Mouse (Mus musculus) WW6 (cell line): ENCODE measurements around the gene Chd4.
A peak's percentile ranks its signal among the peaks of the same experiment; 100 is the strongest.
"Not testable (repeated sequence)": the region's sequence is repeated elsewhere in the genome, so short reads cannot be mapped to it uniquely, and the experiment has no call there.

Experiments
- DNase-seq: peaks from one replicate; pipeline ENCODE4 v3.0.0-alpha.2; 2013; ENCODE audit warnings: low read depth, low spot score

Chd4 gene

GRCm38 (mm10) chr6:125095391-125096278 is at the start of gene Chd4:
TSS of gene Chd4 (plus strand) at chr6:125095981.
- DNase-seq, result no peak

DNA sequence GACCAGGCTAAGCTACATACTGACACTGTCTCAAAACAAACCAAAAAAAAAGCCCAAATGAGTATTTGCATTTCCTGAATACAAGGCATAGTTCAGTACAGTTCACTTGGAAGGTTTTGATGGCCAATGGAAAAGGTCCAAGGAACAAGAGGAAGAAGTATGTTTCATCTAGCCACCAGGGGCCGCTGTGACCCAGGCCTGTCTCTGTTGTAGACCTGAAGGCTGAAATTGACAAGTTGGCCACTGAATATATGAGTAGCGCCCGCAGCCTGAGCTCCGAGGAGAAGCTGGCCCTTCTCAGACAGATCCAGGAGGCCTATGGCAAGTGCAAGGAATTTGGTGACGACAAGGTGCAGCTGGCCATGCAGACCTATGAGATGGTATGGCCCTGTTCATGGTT is 49.1 kb upstream of the Chd4 start:
- peak; percentile 71 for DNase-seq

DNA sequence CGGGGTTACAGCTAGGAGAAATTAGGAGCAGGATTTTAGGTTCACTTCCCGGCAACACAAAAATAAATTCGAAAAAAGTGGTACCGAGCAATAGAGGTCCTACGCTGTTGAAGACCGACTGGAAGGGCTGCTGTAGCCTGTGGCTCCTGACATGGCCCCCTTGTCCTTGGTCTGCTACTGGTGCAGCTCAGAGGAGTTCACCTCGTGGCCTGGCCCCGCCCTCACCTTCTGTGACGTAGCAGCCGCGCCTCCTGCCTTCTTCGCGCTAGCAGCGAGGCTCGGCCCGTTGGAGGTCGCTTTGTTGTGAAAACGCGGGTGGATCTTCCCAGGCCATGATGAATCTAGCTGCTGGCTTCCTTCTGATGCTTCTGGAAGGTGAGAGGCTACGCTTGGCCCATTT is 46.1 kb upstream of the Chd4 start, which contains the start of gene Acrbp:
Gene Acrbp (plus strand): TSS at position 12 of the 400 bp plus-strand sequence.
- DNase-seq, result no peak

GRCm38 (mm10) chr6:125051237-125051636 is 44.5 kb upstream of the Chd4 start:
- no peak for DNase-seq

DNA sequence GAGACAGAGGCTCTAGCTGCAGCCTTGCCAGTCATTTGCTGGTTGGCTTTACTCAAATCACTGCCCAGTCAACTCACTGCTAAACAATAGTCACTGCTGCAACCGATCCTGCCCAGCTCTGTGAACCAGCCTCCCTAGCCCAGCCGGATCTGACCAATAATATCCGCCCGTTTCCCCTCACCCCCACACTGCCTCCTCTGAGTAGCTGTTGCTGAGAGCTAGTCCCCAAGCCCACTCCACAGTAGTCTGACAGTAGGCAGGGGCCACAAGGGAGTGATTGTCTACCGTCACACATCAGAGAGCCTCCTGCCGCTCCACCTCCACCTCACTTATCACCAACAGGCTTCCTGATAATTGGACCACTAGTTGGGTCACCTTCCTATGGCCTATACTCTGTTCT is 34.3 kb upstream of the Chd4 start:
- no peak for DNase-seq

DNA sequence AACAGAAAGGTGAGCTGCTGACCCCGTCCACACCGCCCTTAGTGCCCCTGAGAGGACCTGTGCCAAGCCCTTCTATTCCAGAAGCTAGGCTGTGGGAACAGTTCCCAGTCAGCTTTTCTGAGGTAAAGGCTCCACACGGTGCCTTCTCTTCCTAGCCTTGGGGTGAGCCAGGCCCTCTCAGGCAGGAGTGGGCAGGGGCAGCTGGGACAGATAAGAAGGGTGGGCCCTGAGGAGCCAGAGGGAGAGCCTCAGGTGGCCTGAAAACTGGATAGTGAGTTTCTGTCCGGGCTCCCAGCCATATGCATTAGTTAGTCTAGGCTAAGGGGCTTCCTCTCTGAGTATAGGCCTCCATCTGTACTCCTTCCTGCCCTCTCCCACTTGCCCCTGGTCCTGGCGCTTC is 33.3 kb upstream of the Chd4 start:
- no peak for DNase-seq

GRCm38 (mm10) chr6:125063906-125064305 is 31.9 kb upstream of the Chd4 start:
- no peak for DNase-seq

DNA sequence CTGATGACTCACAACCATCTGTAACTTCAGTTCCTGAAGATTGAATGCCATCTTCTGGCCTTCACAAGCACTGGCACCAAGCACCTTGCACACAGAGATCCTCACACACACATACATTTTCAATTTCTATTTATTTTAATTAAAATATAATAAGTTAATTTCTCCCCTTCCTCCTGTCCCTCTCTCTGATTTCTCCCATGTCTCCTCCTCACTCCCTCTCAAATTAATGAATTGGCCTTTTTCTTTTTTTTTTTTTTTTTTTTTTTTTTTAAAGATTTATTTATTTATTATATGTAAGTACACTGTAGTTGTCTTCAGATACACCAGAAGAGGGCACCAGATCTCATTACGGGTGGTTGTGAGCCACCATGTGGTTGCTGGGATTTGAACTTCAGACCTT is 30.6 kb upstream of the Chd4 start:
- DNase-seq, result not testable (repeated sequence)

DNA sequence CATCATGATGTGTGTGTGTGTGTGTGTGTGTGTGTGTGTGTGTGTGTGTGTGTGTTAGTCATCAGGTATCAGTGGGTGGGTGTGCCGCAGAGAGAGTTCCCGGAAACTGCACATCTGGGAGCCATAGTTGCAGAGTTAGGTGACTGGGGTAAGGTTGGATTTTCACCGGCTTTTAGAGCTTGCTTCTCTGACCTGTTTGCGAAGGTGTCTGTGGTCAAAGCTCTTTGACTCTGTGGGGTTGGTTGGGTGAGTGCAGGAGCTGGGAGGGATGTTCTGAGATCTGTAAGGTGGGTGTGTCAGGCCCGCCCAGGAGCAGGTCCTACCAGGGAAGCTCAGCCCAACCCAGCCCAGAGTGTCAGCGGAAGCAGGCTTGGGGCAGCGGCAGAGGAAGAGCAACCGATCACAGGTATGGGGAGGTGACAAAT is 28.2 kb upstream of the Chd4 start, which contains the start of gene Lpar5:
Gene Lpar5 (plus strand): TSS at position 350 of the 425 bp plus-strand sequence.
- no peak for DNase-seq

DNA sequence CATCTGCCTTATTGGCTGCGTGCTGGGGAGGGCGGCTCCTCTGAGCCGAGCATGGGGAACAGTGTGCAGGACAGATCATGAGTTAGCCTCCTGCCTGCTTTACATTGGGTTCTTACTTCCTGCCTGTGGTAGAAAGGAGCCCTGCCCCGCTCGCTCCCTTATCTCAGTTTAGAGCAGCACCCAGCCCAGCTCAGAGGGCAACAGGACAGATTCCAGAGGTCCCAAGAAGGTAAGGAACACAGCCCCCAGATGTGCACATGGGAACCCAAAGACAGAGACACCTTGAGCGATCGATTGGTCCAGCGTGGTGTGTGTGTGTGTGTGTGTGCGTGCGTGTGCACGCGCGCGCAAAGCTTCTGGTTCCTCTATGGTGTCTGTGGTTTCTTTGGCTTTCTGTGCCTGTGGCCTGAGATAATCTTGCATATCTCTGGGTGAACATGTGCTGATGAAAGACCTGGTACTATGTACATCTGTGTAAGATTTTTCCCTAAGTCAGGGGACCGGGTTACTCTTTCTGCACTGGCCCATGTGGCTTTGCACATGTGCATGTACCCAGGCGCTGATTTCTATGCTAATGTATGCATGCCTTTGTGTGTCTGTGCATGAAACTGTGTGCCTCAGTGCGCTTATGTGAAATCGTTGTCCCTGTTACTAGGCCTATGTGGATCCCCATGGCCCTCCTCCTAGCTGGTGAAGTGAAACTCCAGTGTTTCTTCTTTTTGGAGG is 24.4 kb upstream of the Chd4 start:
- DNase-seq, result no peak

DNA sequence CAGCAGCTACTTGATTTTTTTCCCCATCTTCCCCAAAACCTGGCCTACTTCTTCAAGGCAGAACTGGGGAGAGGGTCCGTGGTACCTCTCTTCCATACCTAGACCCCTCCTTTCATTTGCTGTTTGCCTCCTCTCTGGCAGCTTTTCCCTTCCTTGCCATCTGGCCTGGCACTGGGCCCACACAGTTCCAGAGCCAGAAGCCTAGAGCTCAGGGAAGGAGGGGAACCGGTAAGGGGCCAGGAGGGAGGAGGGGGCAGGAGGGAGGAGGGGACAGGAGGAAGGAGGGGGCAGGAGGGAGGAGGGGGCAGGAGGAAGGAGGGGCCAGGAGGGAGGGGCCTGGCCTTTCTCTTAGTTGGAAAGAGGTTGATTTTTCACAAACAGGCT is 23.9 kb upstream of the Chd4 start:
- no peak for DNase-seq

DNA sequence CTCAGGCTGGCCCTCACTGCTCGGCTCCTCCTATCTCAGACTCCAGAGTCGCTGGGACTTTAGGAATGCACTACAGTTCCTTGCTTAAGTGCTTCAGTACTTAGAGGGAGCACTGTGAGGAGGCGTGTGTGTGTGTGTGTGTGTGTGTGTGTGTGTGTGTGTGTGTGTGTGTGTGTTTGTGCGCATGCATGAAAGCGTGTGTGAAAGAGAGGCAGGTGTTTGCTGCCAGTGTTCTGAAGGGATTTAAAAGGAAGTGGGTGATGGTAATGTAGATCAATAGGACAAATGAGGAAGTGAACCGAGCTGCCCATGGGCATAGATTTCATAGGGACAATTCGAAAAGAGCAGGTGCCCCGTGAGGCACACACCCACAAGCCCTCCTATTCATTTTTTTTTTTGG is 22.0 kb upstream of the Chd4 start:
- DNase-seq, result no peak

- no peak for DNase-seq
Observed at GRCm38 (mm10) chr6:125081394-125081793, 14.4 kb upstream of the Chd4 start.

GRCm38 (mm10) chr6:125081797-125082560 is 13.8 kb upstream of the Chd4 start:
- DNase-seq, result peak; percentile 98

GRCm38 (mm10) chr6:125082801-125083386 is 12.9 kb upstream of the Chd4 start:
- no peak for DNase-seq

DNA sequence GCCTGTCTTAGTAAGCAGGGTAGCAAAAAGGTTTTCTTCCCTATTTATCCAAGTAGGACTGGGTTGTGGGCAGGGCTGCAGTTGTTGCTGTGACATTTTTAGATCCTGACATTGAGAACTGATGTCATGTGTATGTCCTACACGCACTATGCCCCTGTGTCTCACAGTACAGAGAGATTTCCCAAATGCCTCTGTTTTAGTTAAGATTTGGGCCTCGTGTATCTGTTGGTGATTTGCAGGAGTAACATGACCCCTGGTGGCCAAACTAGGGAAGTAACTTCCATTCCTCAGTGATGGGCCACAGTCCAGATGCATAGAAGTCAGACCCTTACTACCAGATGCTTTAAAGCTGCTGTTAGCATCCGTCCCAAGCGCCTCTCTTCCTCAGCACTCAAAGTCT is 11.4 kb upstream of the Chd4 start:
- DNase-seq, result no peak

DNA sequence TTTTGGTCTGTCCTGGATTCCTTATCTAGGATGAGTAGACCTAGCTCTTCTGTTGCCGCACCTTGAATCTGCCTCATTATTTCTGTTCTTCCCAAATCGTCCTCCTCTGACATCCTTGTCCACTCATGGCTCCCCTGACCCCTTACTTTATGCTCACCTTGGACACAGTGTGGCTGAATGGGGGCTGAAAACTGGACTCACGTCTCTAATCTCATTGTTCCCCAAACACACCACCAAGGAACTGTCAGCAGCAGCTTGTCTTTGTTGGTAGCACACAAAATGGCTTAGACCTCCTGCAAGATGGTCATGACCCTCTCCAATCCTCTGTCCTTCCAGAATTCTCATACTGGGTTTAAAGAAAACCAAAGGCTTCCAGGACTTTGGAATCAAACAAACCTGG is 7.8 kb upstream of the Chd4 start:
- no peak for DNase-seq

DNA sequence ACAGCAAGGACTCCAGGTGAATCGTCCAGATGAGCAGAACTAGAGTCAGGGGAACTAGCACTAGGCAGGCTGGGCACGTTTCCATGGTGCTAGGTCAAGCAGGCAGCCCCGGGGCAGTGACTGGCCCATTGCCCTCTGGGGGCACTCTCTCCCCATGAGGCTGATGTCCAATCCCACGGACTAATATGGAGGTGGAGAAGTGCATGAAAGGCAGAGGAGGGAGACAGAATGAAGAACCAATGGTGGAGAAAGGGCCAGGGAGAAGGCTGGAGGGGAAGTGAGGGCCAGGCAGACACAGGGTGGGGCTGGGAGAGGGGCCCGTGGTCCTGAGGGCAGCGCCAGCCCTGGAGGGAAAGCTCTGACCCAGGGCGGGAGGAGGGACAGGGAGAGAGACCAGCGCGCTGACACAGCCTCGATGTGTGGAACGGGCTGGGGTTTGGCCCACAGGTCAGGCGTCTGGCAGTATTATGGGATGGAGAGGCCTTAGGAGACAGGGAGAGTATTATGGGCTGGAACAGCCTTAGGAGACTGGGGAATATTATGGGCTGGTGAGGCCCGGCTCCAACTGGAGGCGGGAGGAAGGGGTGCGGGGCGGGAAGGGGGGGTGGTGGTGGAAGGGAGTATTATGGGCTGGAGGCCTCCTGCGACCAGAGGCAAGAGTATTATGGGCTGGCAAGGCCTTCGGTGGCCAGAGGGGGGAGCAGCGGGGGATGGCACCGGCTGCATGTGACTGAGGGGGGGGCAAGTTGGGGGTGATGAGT is 7.0 kb upstream of the Chd4 start:
- no peak for DNase-seq

GRCm38 (mm10) chr6:125089521-125090321 is 6.1 kb upstream of the Chd4 start:
- DNase-seq, result no peak
